Mouse (Mus musculus): ENCODE measurements at regions not wholly inside any gene's neighbourhood (a gene's known extent, or its start where the extent isn't known, plus 50 kb on each side); places are given as distances from the start of the nearest gene placed in this dataset.

GRCm38 (mm10) chrX:77009336-77009735, 406.6 kb upstream of the Cldn34d start:
- no peak for DNase-seq (ENCODE audit: low read depth, low spot score)

DNA sequence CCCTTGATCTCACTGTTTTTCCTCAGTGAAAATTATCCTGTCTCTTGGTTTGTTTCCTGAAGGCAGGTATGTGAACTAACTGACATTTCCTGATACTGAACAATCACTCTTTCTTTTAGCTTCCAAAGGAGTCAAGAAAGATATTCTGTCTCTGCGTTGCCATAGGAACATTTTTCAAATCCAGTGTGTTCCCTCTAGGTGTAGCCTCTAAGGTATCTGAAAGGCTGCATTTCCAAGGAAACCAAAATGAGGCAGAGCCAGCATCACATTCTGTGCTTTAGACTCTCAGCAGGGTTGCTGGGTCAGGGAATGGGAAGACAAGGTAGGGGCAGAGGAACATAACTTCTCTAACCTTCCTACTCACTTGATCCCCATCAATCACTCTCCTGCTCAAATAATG, 411.2 kb upstream of the Cldn34d start:
- DNase-seq (ENCODE audit: low read depth, low spot score): no peak

DNA sequence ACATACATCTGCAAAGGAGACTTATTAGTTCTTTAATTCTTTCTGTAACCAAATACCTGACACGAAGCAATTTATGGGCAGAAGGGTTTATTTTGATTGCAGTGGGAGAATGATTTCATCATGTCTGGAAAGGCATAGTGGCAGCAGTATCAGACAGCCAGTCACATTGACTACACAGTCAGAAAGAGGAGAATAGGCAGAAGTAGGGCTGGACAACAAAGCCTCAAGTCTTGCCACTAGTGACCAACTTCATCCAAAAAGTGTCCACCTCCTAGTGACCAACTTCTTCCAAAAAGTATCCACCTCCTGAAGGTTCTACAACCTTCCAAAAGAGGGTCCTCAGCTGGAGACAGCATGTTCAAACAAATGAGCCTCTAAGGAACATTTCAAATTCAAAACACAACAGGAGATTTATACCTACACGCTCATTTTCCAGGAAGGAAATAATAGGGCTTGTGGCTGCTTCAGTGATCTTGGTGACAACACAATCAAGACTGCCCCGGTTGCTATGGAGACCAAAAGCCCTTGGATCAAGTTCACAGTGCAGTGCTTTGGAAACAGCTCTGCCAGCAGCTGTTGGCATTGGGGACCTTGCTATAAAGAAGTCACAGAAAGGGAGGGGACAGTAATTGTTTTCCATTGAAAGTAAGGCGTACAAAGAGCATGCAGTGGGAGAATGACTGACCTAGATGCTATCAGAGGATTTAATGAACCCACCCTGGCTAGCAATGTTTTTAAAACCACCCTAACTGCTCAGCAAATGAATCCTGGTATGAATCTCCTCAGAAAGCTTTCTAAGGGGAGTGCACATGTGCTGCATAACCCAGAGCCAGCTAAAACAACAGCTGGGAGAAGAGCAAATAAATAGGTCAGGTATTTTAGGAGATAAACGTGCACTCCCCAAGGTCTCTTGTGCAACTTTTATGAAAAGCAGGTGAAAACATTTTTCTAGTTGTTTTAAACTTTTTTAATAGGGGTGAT, 448.0 kb upstream of the Cldn34d start:
- DNase-seq (ENCODE audit: low read depth, low spot score): peak; percentile 77

DNA sequence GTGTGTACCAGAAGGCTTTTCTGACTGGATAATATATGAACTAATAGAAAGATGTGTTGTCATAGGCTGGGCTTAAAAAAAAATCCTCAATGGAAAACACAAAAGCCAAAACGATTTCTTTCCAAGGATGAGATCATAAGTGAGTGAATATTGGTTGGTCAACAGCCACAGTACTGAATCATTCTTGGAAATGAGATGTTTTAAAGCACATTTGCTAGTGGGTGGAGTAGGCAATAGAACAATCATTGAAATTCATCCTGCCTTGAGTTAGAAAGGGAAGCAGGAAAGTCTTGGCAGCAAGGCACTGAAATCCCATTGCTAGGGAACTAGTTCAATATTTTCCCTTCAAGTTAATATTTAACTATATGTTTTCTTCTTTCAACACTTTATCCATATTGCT, 449.3 kb upstream of the Cldn34d start:
- DNase-seq (ENCODE audit: low read depth, low spot score): no peak

- DNase-seq (ENCODE audit: low read depth, low spot score): no peak
Measured at GRCm38 (mm10) chrX:77079776-77080175, 431.0 kb upstream of the Tbl1x start.

- no peak for DNase-seq (ENCODE audit: low read depth, low spot score)
Measured at GRCm38 (mm10) chrX:77082716-77083115, 428.1 kb upstream of the Tbl1x start.

DNA sequence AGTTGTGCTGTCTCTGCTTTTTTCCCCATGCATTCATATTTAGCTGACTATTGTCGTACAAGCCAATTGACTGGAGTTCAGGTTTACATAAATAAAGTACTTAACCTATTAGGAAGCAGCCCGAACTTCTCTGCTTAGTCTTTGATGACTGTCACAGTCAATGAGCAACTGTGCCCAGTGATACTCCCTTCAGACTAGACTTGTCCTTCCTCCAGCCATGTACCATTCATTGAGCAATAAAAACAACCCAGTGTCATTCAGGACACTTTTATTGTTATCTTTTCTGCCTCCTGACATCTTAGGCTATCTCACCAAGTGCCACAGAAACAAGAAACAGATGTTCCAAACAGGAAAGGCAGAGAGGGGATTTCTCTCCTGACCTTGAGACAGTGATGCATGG, 389.1 kb upstream of the Tbl1x start:
- peak; percentile 2 for DNase-seq (ENCODE audit: low read depth, low spot score)

Measured in mesoderm, embryonic 11.5 days (tissue).